Mouse (Mus musculus) neural tube, embryonic 15.5 days (tissue): Measurements from ENCODE around the gene March10. TPM values are rescaled to one million over a fixed set of nuclear protein-coding genes. Genes with fewer than 3 reads are reported as not detected.

Source experiments
- ATAC-seq: fragments of 200-750 bp; cut with Nextera tagmentation; 2 replicates; pipeline ENCODE4 v1.8.0; 2017; ENCODE audit warnings: mild to moderate bottlenecking, moderate TSS enrichment, moderate library complexity; ENCODE audit not compliant: low FRiP score
- H3K27ac ChIP-seq: fragments of 300-500 bp; sonication (generic); replicated peaks from 2 replicates; pipeline ENCODE4 v1.5.1; 2015; ENCODE audit warnings: mild to moderate bottlenecking, inconsistent platforms
- H3K27me3 ChIP-seq: fragments of 300-500 bp; sonication (generic); replicated peaks from 2 replicates; pipeline ENCODE4 v1.6.1; 2015; ENCODE audit warnings: inconsistent platforms
- H3K36me3 ChIP-seq: fragments of 300-500 bp; sonication (generic); 2 replicates; pipeline ENCODE4 v1.6.1; 2015; ENCODE audit warnings: inconsistent platforms
- H3K4me1 ChIP-seq: fragments of 300-500 bp; sonication (generic); 2 replicates; pipeline ENCODE4 v1.6.1; 2015; ENCODE audit warnings: inconsistent platforms
- H3K4me2 ChIP-seq: fragments of 300-500 bp; sonication (generic); 2 replicates; pipeline ENCODE4 v1.6.1; 2015; ENCODE audit warnings: inconsistent platforms, mild to moderate bottlenecking, moderate library complexity
- H3K4me3 ChIP-seq: fragments of 300-500 bp; sonication (generic); replicated peaks from 2 replicates; pipeline ENCODE4 v1.5.1; 2015; ENCODE audit warnings: mild to moderate bottlenecking, inconsistent platforms
- H3K9ac ChIP-seq: fragments of 300-500 bp; sonication (generic); replicated peaks from 2 replicates; pipeline ENCODE4 v1.6.1; 2015; ENCODE audit warnings: mild to moderate bottlenecking, inconsistent platforms
- H3K9me3 ChIP-seq: fragments of 300-500 bp; sonication (generic); replicated peaks from 2 replicates; pipeline ENCODE4 v1.6.1; 2016; ENCODE audit warnings: inconsistent platforms
- WGBS: fragments of 180-500 bp; shearing (Covaris S2); methylation state at CpG from one replicate; pipeline ENCODE4 v1.1.7; 2015; ENCODE audit warnings: mixed read lengths; 5-methylcytosine and 5-hydroxymethylcytosine counted together
- polyA plus RNA-seq: library from polyadenylated mRNA; unstranded; fragments of >200 nt; fragmentation: Nextera tagmentation; extraction: Ambion mirVana; gene quantifications from 2 replicates; pipeline ENCODE4 v1.2.1, GENCODE M21; 2015

March10 gene
- polyA plus RNA-seq, 1 experiment from 2014 or later: 0.73 TPM

- Histone ChIP-seq H3K27ac (no peak overlapping the region), H3K9ac (no peak overlapping the region), H3K4me1 (peaks cover 16% of the 10 kb centered on the region; the same call in 1 of the 2 replicates), H3K9me3 (no peaks in the 10 kb centered on the region), H3K27me3 (no peaks in the 10 kb centered on the region), H3K4me3 (no peak overlapping the region), H3K4me2 (no peak overlapping the region), H3K36me3 (no peaks in the 10 kb centered on the region)
- no peak for ATAC-seq
- 79% methylated on average over 9 of the region's 9 CpGs for WGBS
Observed at GRCm38 (mm10) chr11:105465488-105465887, 9.0 kb upstream of the March10 start.

GRCm38 (mm10) chr11:105464430-105464967 is 8.0 kb upstream of the March10 start:
- ATAC-seq: no peak
- 80% methylated on average over 8 of the region's 8 CpGs for WGBS
- H3K9me3 ChIP-seq: no peaks in the 10 kb centered on the region
- H3K27me3 ChIP-seq: no peaks in the 10 kb centered on the region
- H3K4me1 ChIP-seq: peaks cover 12% of the 10 kb centered on the region; the same call in 1 of the 2 replicates
- H3K27ac ChIP-seq: no peak overlapping the region
- no peak overlapping the region for H3K9ac ChIP-seq
- no peaks in the 10 kb centered on the region for H3K36me3 ChIP-seq
- H3K4me2 ChIP-seq: no peak overlapping the region
- no peak overlapping the region for H3K4me3 ChIP-seq

- no peaks in the 10 kb centered on the region for H3K36me3 ChIP-seq
- no peak overlapping the region for H3K4me3 ChIP-seq
- WGBS: 45% methylated on average over 5 of the region's 5 CpGs
- ATAC-seq: no peak
- H3K27ac ChIP-seq: no peak overlapping the region
- H3K9ac ChIP-seq: no peak overlapping the region
- H3K9me3 ChIP-seq: no peaks in the 10 kb centered on the region
- H3K27me3 ChIP-seq: no peaks in the 10 kb centered on the region
- peaks cover 30% of the 10 kb centered on the region for H3K4me1 ChIP-seq
- H3K4me2 ChIP-seq: no peak overlapping the region
Observed at GRCm38 (mm10) chr11:105459900-105460299, 3.4 kb upstream of the March10 start.

DNA sequence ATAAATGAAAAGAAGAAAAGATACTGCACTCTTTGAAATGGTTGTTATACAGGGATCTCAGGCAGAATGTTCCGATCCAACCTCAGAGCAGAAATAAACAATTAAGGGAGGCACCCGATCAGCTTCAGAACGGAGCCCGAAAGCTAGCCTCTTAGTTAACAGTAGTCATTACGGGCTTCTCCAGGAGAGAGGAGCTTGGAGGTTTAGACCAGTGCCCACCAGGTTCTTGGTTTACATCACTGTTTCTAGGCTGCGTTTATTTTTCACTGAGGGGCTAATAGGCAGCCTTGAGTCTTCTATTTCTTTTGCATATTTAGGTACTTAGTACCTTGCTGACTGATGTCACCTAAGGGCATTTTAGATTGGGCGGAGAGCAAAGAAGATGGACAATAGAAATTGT is 506 bp upstream of the March10 start:
- Histone ChIP-seq H3K9me3 (no peaks in the 10 kb centered on the region), H3K36me3 (no peaks in the 10 kb centered on the region), H3K4me2 (peak overlapping the region; percentile 82), H3K4me3 (peak overlapping the region; percentile 49), H3K27ac (peak overlapping the region; percentile 90), H3K4me1 (peaks cover 22% of the 10 kb centered on the region), H3K9ac (peak overlapping the region; percentile 54), H3K27me3 (no peaks in the 10 kb centered on the region)
- peak; percentile 51; the same call in 1 of the 2 replicates for ATAC-seq
- 29% methylated on average over 7 of the region's 7 CpGs for WGBS

DNA sequence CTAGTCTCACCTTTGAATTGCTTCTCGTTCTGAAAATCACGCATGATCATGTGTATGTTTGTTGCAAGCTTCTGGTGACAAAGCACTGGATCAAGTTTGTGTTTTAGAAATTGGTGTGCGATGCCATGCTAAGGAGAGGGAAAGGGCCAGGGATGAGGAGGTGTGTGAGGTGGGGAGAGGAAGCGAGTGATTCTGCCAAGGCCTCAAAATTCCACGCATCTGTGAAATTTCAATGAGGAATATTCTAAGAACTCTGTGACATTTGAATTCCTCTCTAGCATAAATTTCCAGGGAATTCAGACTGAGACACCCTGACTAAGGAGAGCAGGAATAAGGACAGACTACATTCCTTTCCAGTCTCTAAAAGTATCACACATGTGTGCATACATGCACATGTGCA is 1.4 kb downstream of the March10 start:
- H3K9me3 ChIP-seq: no peaks in the 10 kb centered on the region
- H3K4me3 ChIP-seq: no peak overlapping the region
- 91% methylated on average over 5 of the region's 5 CpGs for WGBS
- no peak overlapping the region for H3K9ac ChIP-seq
- no peaks in the 10 kb centered on the region for H3K27me3 ChIP-seq
- H3K4me2 ChIP-seq: no peak overlapping the region
- no peaks in the 10 kb centered on the region for H3K36me3 ChIP-seq
- H3K4me1 ChIP-seq: peaks cover 22% of the 10 kb centered on the region
- no peak overlapping the region for H3K27ac ChIP-seq
- ATAC-seq: no peak

DNA sequence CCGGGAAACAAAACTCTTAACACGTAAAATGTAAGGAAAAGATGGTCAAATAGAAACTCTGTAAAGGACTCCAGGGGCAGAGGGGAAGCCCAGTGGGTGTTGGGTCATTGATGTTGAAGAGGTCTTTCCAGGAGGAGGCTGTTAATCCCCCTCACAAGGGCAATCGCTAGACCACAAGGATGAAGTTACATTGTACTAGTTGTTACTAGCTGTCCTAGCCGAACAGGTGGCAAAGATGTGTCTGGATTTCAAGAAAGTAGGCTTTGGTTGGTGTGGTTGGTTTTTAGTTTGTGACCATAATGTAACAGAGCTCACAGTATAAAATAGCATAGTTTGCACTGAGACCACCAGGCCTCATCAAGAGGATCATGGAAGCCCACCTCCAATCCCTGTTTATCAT is 3.5 kb downstream of the March10 start:
- Histone ChIP-seq H3K27ac (no peak overlapping the region), H3K4me2 (no peak overlapping the region), H3K36me3 (no peaks in the 10 kb centered on the region), H3K9me3 (no peaks in the 10 kb centered on the region), H3K4me3 (no peak overlapping the region), H3K4me1 (peaks cover 19% of the 10 kb centered on the region), H3K9ac (no peak overlapping the region), H3K27me3 (no peaks in the 10 kb centered on the region; the same call in 1 of the 2 replicates)
- no peak for ATAC-seq
- WGBS: 90% methylated on average over 4 of the region's 4 CpGs

- H3K4me1 ChIP-seq: peaks cover 14% of the 10 kb centered on the region
- H3K27me3 ChIP-seq: no peaks in the 10 kb centered on the region; the same call in 1 of the 2 replicates
- no peaks in the 10 kb centered on the region for H3K9me3 ChIP-seq
- 95% methylated on average over 4 of the region's 4 CpGs for WGBS
- no peak for ATAC-seq
- H3K4me3 ChIP-seq: no peak overlapping the region
- no peaks in the 10 kb centered on the region for H3K36me3 ChIP-seq
- no peak overlapping the region for H3K4me2 ChIP-seq
- H3K27ac ChIP-seq: no peak overlapping the region
- H3K9ac ChIP-seq: no peak overlapping the region
Observed at GRCm38 (mm10) chr11:105452504-105452903, 4.0 kb downstream of the March10 start.

DNA sequence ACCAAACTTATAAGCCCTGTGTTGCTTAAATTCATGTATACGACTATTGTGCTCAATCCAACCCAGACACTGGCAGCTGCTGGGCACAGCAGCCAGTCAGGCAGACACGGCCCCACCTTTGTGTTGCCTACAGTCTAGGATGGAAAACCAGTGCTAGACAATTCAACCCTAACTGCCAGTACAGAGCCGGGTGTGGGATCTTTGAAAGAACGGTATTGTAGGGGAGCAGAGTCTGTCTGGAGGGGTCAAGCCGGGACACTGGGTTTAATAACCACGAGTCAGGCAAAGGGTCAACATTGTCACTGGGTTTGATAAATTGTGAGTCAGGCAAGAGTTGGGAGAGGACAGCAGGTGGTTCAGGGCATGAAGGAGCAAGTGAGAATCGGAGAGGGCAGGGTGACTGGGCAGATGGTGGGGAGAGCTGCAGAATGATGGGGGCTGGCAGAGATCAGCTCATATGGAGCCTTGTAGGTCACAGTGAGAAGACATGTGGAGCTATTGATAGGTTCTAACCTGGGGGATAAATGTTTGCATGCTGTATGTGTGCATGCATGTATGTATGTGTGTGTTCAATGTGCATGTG is 4.9 kb downstream of the March10 start:
- no peaks in the 10 kb centered on the region; the same call in 1 of the 2 replicates for H3K27me3 ChIP-seq
- H3K4me3 ChIP-seq: no peak overlapping the region
- H3K4me2 ChIP-seq: no peak overlapping the region
- ATAC-seq: no peak
- no peak overlapping the region for H3K27ac ChIP-seq
- WGBS: 23% methylated on average over 7 of the region's 7 CpGs
- no peaks in the 10 kb centered on the region for H3K9me3 ChIP-seq
- no peaks in the 10 kb centered on the region for H3K36me3 ChIP-seq
- H3K9ac ChIP-seq: no peak overlapping the region
- H3K4me1 ChIP-seq: peaks cover 7% of the 10 kb centered on the region

- no peak for ATAC-seq
- 78% methylated on average over 12 of the region's 12 CpGs for WGBS
- no peak overlapping the region for H3K27ac ChIP-seq
- H3K9me3 ChIP-seq: no peaks in the 10 kb centered on the region
- H3K4me2 ChIP-seq: no peak overlapping the region
- no peaks in the 10 kb centered on the region; the same call in 1 of the 2 replicates for H3K27me3 ChIP-seq
- H3K4me3 ChIP-seq: no peak overlapping the region
- H3K4me1 ChIP-seq: no peaks in the 10 kb centered on the region
- no peaks in the 10 kb centered on the region for H3K36me3 ChIP-seq
- H3K9ac ChIP-seq: no peak overlapping the region
Observed at GRCm38 (mm10) chr11:105449581-105450315, 6.8 kb downstream of the March10 start.

DNA sequence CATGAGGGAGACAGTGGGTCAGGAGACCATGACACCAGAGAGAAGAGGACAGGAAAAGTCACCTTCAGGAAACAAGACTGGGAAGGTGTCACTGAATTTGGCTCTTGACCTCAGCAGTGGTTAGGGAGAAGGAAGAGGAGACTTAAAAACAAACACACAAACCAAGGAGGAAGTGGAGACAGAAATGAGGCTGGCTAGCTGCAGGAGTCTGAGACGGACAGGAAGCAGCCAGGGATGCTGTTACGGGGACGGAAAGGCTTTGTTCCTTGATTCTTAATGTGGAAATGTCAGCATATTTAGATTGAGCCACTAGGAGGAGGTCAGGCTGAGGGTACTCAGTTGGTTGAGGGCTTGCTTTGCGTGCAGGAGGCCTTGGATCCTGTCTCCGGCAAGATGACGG is 8.9 kb downstream of the March10 start:
- Histone ChIP-seq H3K27me3 (no peaks in the 10 kb centered on the region; the same call in 1 of the 2 replicates), H3K4me1 (no peaks in the 10 kb centered on the region), H3K4me3 (no peak overlapping the region), H3K4me2 (no peak overlapping the region), H3K36me3 (no peaks in the 10 kb centered on the region), H3K9ac (no peak overlapping the region), H3K9me3 (no peaks in the 10 kb centered on the region), H3K27ac (no peak overlapping the region)
- WGBS: 87% methylated on average over 6 of the region's 6 CpGs
- no peak for ATAC-seq

DNA sequence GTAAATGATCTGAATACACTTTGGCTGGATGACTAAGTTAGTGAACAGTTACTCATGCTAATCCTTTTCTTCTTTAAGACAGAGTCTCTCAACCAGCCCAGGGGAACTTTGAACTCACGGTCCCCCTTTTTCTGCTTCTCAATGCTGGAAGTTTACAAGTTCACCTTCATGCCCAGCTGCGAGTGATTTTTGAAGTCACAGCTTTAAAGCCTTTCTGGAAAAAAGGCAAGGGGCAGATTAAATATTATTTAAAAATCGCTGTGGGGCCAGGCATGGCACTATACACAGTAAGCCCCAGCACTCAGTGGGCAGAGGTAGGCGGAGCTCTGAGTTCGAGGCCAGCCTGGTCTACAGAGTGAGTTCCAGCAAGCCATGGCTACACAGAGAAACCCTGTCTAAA is 10.3 kb downstream of the March10 start:
- H3K4me1 ChIP-seq: no peaks in the 10 kb centered on the region
- no peaks in the 10 kb centered on the region; the same call in 1 of the 2 replicates for H3K27me3 ChIP-seq
- no peak overlapping the region for H3K27ac ChIP-seq
- no peaks in the 10 kb centered on the region for H3K9me3 ChIP-seq
- no peak overlapping the region for H3K4me2 ChIP-seq
- no peak for ATAC-seq
- H3K36me3 ChIP-seq: no peaks in the 10 kb centered on the region
- H3K4me3 ChIP-seq: no peak overlapping the region
- H3K9ac ChIP-seq: no peak overlapping the region
- whole genome bisulfite sequencing: 89% methylated on average over 5 of the region's 5 CpGs

GRCm38 (mm10) chr11:105445741-105446140 is 10.8 kb downstream of the March10 start:
- Histone ChIP-seq H3K27ac (no peak overlapping the region), H3K4me2 (no peak overlapping the region), H3K4me1 (no peaks in the 10 kb centered on the region), H3K9ac (no peak overlapping the region), H3K9me3 (no peaks in the 10 kb centered on the region), H3K36me3 (no peaks in the 10 kb centered on the region), H3K27me3 (no peaks in the 10 kb centered on the region; the same call in 1 of the 2 replicates), H3K4me3 (no peak overlapping the region)
- ATAC-seq: no peak
- 55% methylated on average over 5 of the region's 5 CpGs for WGBS
